Mouse (Mus musculus): ENCODE data around the gene Cox16. TPM values are rescaled to one million over a fixed set of nuclear protein-coding genes. Genes with fewer than 3 reads are reported as not detected.
"Not testable (repeated sequence)": the region's sequence is repeated elsewhere in the genome, so short reads cannot be mapped to it uniquely, and the experiment has no call there.

The Cox16 gene
- polyA plus RNA-seq, 2 experiments, result 36.3 to 84.2 TPM

DNA sequence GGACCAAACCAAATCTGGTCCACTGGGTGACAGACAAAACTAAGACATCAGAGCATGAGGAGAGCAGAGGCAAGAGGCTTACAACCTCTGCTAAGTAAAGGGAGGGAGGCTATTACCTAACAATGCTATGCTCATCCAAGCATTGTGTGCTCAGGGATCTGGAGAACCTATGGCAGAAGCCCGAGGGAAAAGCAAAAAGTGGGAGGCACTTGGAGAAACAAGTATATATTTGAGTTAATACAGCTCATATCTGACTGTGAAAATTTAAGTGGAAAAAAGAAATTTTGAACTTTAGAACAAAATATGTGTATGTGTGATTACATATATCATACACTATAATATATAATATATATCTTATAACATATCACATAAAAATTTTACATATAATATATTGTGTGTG lies 63.1 kb downstream of the Cox16 start, which contains the start of gene Adam4:
Adam4 (minus strand) TSS at position 101 of the 400 bp plus-strand sequence.
- no peak within 1 kb of the TSS for H3K4me3 ChIP-seq (ENCODE audit: insufficient read depth in 1 of 2, low read depth in 2 of 2, low read length in 2 of 2)
- 66% methylated on average over 1 of the region's 1 CpGs for WGBS (ENCODE audit: insufficient replicate concordance)
- no peak within 1 kb of the TSS for H3K27ac ChIP-seq
- no peak for DNase-seq (ENCODE audit: low read depth in 3 of 3, low spot score in 3 of 3)
- no peak within 1 kb of the TSS for H3K9ac ChIP-seq (replicated peaks)
- no peak for TF ChIP-seq EP300 (IDR thresholded peaks at IDR 0.05; ENCODE audit: low read depth)
- TF ChIP-seq CTCF (IDR thresholded peaks at IDR 0.05; ENCODE audit: low read depth), result no peak
- H3K27me3 ChIP-seq (ENCODE audit: control insufficient read depth, insufficient read depth, low read length), result no peaks in the 10 kb centered on the region
- no peaks in the 10 kb centered on the region for H3K36me3 ChIP-seq (replicated peaks; ENCODE audit: control insufficient read depth, insufficient read depth, low read depth)
- no peak within 1 kb of the TSS for H3K4me2 ChIP-seq (ENCODE audit: low read depth)
- ATAC-seq (ENCODE audit: insufficient read depth), result no peak
- H3K9me3 ChIP-seq (ENCODE audit: control insufficient read depth, low read length), result peaks cover 2% of the 10 kb centered on the region
- H3K4me1 ChIP-seq (replicated peaks; ENCODE audit: control insufficient read depth in 2 of 2, insufficient read depth in 2 of 2, low read length in 1 of 2), result no peaks in the 10 kb centered on the region

DNA sequence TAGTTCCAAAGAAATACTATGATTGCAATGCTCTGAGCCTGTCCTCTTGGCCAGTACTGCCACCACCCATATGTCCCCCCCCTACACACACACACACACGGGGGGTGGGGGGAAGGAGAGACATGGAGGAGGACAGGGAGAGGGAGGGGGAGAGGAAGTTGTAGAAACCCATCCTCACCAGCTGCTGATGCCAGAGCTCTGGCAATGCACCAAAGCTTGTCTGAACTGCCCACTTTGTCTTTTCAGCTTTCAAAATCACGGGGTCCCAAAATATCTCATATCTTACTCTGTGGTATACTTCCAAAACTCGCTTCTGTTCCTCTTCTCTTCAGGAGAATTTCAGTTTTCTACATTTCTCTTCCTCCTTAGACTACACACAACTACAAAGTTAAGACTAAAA lies 71.7 kb downstream of the Cox16 start:
- Histone ChIP-seq H3K36me3 (replicated peaks; ENCODE audit: control insufficient read depth, insufficient read depth, low read depth) (no peaks in the 10 kb centered on the region), H3K9ac (replicated peaks) (no peak overlapping the region), H3K27ac (no peak overlapping the region), H3K4me3 (ENCODE audit: insufficient read depth in 1 of 2, low read depth in 2 of 2, low read length in 2 of 2) (no peak overlapping the region), H3K4me1 (replicated peaks; ENCODE audit: control insufficient read depth in 2 of 2, insufficient read depth in 2 of 2, low read length in 1 of 2) (no peaks in the 10 kb centered on the region), H3K27me3 (ENCODE audit: control insufficient read depth, insufficient read depth, low read length) (no peaks in the 10 kb centered on the region), H3K9me3 (ENCODE audit: control insufficient read depth, low read length) (no peaks in the 10 kb centered on the region), H3K4me2 (ENCODE audit: low read depth) (no peak overlapping the region)
- WGBS (ENCODE audit: insufficient replicate concordance), result 57% methylated on average over 3 of the region's 3 CpGs
- ATAC-seq (ENCODE audit: insufficient read depth) (no peak), DNase-seq (ENCODE audit: low read depth in 3 of 3, low spot score in 3 of 3) (no peak)
- no peak for TF ChIP-seq EP300 (IDR thresholded peaks at IDR 0.05; ENCODE audit: low read depth)
- TF ChIP-seq CTCF (IDR thresholded peaks at IDR 0.05; ENCODE audit: low read depth), result no peak

DNA sequence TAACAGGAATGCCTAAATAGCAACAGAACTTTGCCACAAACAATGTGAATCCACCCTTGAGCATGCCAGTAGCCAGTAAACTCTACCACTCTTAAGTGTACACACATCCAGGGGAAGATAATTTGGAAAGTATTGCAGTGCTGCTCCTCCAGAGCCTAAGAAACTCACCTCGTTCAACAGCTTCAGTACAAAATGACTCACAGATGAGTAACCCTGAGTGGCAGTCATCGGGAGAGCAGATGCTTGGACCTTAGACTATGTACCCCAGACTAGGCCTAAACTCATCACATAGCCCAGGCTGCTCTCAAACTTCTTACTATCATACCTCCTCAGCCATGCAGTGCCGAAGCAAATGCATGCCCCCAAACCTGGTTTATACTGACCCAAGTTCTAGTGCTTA lies 76.0 kb downstream of the Cox16 start:
- Histone ChIP-seq H3K27me3 (ENCODE audit: control insufficient read depth, insufficient read depth, low read length) (no peaks in the 10 kb centered on the region), H3K9me3 (ENCODE audit: control insufficient read depth, low read length) (no peaks in the 10 kb centered on the region), H3K9ac (replicated peaks) (no peak overlapping the region), H3K4me3 (ENCODE audit: insufficient read depth in 1 of 2, low read depth in 2 of 2, low read length in 2 of 2) (no peak overlapping the region), H3K36me3 (replicated peaks; ENCODE audit: control insufficient read depth, insufficient read depth, low read depth) (no peaks in the 10 kb centered on the region), H3K4me1 (replicated peaks; ENCODE audit: control insufficient read depth in 2 of 2, insufficient read depth in 2 of 2, low read length in 1 of 2) (no peaks in the 10 kb centered on the region), H3K4me2 (ENCODE audit: low read depth) (no peak overlapping the region), H3K27ac (no peak overlapping the region)
- DNase-seq (ENCODE audit: low read depth in 3 of 3, low spot score in 3 of 3) (no peak), ATAC-seq (ENCODE audit: insufficient read depth) (no peak)
- WGBS (ENCODE audit: insufficient replicate concordance), result 64% methylated on average over 3 of the region's 3 CpGs
- TF ChIP-seq EP300 (IDR thresholded peaks at IDR 0.05; ENCODE audit: low read depth) (no peak), CTCF (IDR thresholded peaks at IDR 0.05; ENCODE audit: low read depth) (no peak)

DNA sequence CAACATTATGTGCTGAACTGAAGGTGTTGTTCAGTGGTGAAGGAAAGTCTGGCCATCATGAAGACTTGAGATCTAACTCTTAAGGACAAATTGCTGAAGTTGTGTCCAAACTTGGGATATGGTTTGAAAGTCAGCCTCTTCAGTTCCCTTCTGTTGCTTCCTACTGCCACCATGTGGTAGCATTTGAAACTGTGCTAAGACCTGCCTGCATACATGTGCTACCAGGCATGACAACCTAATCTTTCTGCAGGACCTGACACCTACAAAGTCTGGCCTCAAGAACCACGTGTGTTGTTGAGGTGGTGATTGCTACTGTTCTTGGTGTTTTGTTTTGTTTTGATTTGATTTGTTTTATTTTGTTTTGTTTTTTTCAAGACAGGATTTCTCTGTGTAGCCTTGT lies 82.7 kb downstream of the Cox16 start:
- H3K9ac ChIP-seq (replicated peaks), result no peak overlapping the region
- no peaks in the 10 kb centered on the region for H3K36me3 ChIP-seq (replicated peaks; ENCODE audit: control insufficient read depth, insufficient read depth, low read depth)
- DNase-seq (ENCODE audit: low read depth in 3 of 3, low spot score in 3 of 3) (peak in 2 of 3 experiments; percentile 6 to 20), ATAC-seq (ENCODE audit: insufficient read depth) (no peak)
- H3K9me3 ChIP-seq (ENCODE audit: control insufficient read depth, low read length), result no peaks in the 10 kb centered on the region
- no peak overlapping the region for H3K27ac ChIP-seq
- H3K4me2 ChIP-seq (ENCODE audit: low read depth), result no peak overlapping the region
- TF ChIP-seq EP300 (IDR thresholded peaks at IDR 0.05; ENCODE audit: low read depth) (no peak), CTCF (IDR thresholded peaks at IDR 0.05; ENCODE audit: low read depth) (peak; percentile 71)
- H3K4me1 ChIP-seq (replicated peaks; ENCODE audit: control insufficient read depth in 2 of 2, insufficient read depth in 2 of 2, low read length in 1 of 2), result no peaks in the 10 kb centered on the region
- H3K27me3 ChIP-seq (ENCODE audit: control insufficient read depth, insufficient read depth, low read length), result no peaks in the 10 kb centered on the region
- no peak overlapping the region for H3K4me3 ChIP-seq (ENCODE audit: insufficient read depth in 1 of 2, low read depth in 2 of 2, low read length in 2 of 2)
- 14% methylated on average over 1 of the region's 1 CpGs for WGBS (ENCODE audit: insufficient replicate concordance)

DNA sequence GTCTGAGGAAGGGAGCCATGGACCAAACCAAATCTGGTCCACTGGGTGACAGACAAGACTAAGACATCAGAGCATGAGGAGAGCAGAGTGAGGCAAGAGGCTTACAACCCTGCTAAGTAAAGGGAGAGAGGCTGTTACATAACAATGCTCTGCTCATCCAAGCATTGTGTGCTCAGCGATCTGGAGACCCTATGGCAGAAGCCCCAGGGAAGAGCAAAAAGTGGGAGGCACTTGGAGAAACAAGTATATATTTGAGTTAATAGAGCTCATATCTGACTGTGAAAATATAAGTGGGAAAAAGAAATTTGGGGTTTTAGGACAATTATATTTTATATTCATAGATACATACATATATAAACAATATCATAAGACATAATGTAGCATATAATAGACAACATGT lies 105.6 kb downstream of the Cox16 start, which contains the start of gene Gm4787:
Gm4787 (minus strand) TSS at position 101 of the 400 bp plus-strand sequence.
- DNase-seq (ENCODE audit: low read depth in 3 of 3, low spot score in 3 of 3); H3K4me3 ChIP-seq (ENCODE audit: insufficient read depth in 1 of 2, low read depth in 2 of 2, low read length in 2 of 2): not testable (repeated sequence)
- WGBS (ENCODE audit: insufficient replicate concordance), result 78% methylated on average over 1 of the region's 1 CpGs

More for the DNA sequence above, 105.6 kb downstream of the Cox16 start, which contains the start of gene Gm4787:
- not testable (repeated sequence) for H3K36me3 ChIP-seq (replicated peaks; ENCODE audit: control insufficient read depth, insufficient read depth, low read depth); H3K4me1 ChIP-seq (replicated peaks; ENCODE audit: control insufficient read depth in 2 of 2, insufficient read depth in 2 of 2, low read length in 1 of 2); H3K9me3 ChIP-seq (ENCODE audit: control insufficient read depth, low read length); H3K4me2 ChIP-seq (ENCODE audit: low read depth); H3K27me3 ChIP-seq (ENCODE audit: control insufficient read depth, insufficient read depth, low read length); H3K27ac ChIP-seq; H3K9ac ChIP-seq (replicated peaks); ATAC-seq (ENCODE audit: insufficient read depth)

Measured in liver, embryonic 14.5 days (tissue).